Mouse (Mus musculus): Measurements from ENCODE around the gene Gm38392.

The Gm38392 gene

DNA sequence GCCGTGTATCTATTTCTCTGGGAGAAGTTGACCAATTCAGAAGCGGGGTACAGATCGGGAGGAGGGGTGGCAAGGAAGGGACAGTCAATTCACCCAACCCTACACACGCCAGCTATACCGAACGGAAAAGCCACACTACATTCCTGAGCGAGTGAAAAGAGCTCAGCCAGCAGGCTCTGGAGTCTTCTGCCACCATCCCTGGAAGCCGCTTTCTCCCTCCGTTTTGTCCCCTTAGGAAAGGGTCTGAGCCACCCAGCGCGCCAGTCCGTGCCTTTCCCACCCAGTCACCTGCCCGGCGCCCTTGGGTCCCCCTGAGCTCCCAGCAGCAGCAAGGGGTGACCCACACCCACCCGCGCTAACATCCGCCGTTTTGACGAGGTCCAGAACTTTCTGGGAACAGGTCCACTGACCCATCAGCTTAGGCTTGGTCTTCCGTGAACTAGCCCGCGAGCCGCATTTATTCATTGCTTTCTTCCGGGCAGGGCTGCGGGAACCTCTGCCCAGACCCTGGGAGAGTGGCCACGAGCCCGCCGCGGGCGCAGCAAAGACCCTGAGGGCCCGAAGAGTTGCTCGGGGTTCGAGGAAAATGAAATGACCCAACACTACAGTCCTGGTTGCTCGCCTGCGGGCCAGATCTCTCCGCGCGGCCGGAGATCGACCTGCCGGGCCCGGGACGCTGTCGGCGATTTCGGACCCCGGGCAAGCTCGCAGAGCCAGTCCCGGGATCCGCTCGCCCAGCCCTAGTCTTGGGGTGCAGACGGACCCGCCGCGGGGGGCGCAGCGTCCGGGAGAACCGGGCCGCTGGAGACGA lies 86.6 kb downstream of the Gm38392 start:
- no peak for DNase-seq (ENCODE audit: low read depth)

DNA sequence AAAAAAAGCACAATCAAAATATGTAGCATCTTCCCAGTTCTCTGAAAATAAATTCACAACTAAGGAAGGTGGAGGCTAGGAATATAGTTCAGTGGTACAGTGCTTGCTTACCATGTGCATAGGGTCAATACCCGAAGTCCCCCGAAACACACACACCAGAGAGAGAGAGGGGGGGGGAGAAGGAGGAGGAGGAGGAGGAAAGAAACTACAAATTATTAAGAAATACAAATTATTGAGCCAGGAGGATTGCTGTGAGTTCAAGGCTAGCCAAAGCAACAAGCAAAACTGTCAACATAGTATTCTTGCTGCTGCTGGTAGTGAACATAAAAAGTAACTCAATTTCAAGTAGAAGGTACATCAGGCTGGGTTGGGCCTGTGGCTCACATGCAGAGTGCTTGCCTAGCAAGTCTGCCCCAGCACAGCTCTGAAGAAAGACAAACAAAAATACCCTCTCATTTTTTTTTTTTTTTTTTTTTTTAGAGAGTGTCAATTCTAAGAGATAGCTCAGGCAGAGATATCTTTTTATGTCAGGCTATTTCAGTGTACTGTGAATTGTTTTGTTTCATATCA lies 87.4 kb downstream of the Gm38392 start:
- no peak for DNase-seq (ENCODE audit: low read depth)

DNA sequence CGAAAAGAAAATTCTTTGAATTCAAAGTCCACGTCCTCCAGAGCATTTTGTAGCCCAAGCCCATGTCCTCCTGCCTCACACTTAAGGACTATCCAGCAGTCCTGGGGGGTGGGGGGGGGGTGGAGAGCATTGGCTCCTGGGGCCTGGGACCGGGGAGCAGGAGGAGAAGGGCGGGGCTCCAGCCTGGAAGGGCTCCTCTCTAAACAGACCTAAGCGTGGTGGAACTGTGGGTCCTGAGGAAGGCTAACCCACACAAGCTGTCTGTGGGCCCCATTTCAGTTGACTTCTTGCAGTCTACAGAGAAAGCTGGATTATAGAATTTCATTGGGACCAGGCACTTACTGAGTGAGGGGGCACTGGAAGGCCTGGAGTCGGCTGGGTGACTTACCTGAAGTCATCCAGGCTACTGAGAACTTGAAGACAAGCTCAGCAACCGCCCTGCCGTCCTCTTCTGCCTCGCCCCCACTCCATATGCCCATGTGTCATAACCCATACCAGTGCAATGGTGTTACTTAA lies 88.4 kb downstream of the Gm38392 start:
- no peak for DNase-seq (ENCODE audit: low read depth)

DNA sequence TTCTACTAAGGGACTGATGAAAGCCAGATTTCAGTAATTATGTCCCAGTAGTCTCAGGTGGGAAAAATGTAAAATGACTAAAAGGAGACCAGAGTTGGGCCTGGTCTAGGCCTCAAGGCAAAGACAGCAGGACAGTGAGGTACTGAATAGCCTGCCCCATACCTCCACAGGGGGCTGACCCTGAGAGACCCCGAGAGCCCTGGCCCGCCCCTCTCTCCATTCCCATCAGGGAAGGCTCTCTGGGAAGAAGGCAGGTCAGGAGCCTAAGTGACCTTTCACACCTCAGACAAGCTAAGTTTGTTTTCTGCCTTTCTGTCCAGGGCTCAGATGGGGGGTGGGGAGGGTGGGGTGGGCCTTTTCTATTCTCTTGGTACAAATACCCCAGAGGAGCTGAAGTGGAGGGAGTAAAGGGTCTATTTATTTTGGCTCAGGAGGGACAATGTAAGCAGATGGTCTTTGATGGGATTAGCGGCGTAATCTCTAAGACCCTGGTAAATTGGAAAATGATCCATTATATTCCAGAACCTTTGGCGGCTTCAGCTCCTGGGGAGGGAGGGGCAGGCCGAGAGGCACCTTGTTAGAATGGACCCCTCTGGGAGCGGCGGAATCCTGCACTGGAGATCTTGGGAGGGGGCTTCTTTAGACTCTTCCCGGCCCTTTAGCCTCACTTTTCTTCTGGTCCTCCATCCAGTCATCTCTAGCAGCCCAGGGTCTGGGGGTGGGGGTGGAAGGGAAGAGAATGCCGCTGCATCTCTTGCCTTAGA lies 89.1 kb downstream of the Gm38392 start:
- DNase-seq (ENCODE audit: low read depth): no peak
